8 mouse cellular contexts compared by ENCODE assay signal in the genomic region with DNA sequence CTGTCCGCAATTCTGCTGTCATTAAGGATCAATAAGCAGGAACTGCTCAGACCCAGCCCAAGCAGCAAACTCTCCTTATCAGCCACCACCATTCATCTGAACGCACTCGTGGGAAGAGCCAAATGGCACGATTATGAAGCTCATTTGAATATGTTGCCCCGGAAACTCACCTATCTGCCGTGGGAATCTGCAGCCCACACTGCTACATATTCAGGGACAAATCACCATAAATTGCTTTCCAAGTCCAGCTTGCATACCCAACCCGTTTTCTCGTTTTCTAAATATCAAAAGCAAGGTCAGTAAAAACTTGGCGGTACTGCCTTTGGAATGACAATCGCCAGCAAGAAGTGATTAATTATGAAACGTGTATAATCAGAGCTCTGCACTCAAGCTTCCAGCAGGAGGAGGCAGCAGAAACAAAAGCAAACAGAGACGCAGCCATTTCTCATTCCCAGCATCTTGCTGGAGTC.
A peak's percentile ranks its signal among the peaks of the same experiment; 100 is the strongest.
DNase-seq lines count a peak whose midpoint lies in the region; ATAC-seq and TF ChIP-seq lines count a peak whose summit lies in the region.

No protein-coding gene starts in this region.

- H3K9me3 ChIP-seq in lung, postnatal 0 days (ENCODE audit: low read length), result no peaks in the 10 kb centered on the region
- no peaks in the 10 kb centered on the region for H3K9me3 ChIP-seq in liver, embryonic 13.5 days (replicated peaks)

- 25% methylated on average over 12 of the region's 12 CpGs for WGBS in lung, postnatal 0 days
- WGBS in liver, embryonic 13.5 days (ENCODE audit: insufficient replicate concordance), result 26% methylated on average over 12 of the region's 12 CpGs
- WGBS in olfactory bulb, adult 2 months, result 24% methylated on average over 12 of the region's 12 CpGs

- peaks cover 13% of the 10 kb centered on the region for H3K4me1 ChIP-seq in lung, postnatal 0 days (ENCODE audit: insufficient read depth, low read depth, low read length)
- H3K4me1 ChIP-seq in liver, embryonic 13.5 days (replicated peaks), result peaks cover 37% of the 10 kb centered on the region
- H3K4me1 ChIP-seq in olfactory bulb, adult 2 months (ENCODE audit: control insufficient read depth, insufficient read depth, low read length), result peaks cover 14% of the 10 kb centered on the region

- peak; percentile 48 for TF ChIP-seq CTCF in lung, postnatal 0 days (IDR thresholded peaks at IDR 0.05)
- no peak for TF ChIP-seq CTCF in olfactory bulb, adult 2 months (IDR thresholded peaks at IDR 0.05; ENCODE audit: insufficient read depth, low read depth, low read length)

- H3K27ac ChIP-seq in lung, postnatal 0 days (ENCODE audit: low read length), result no peak overlapping the region
- no peak overlapping the region for H3K27ac ChIP-seq in liver, embryonic 13.5 days
- H3K27ac ChIP-seq in olfactory bulb, adult 2 months (ENCODE audit: insufficient read depth, low read depth, low read length), result 0 out of 2 replicates have a peak overlapping the region, but pooled peaks have one; percentile 16

- no peak for TF ChIP-seq POLR2A in olfactory bulb, adult 2 months (IDR thresholded peaks at IDR 0.05; ENCODE audit: insufficient read depth, low read depth, low read length)

- no peaks in the 10 kb centered on the region for H3K36me3 ChIP-seq in lung, postnatal 0 days (ENCODE audit: insufficient read depth, low read length)
- 0 out of 2 replicates have a peak, but pooled peaks cover 3% of the 10 kb centered on the region for H3K36me3 ChIP-seq in liver, embryonic 13.5 days

- no peak overlapping the region for H3K4me3 ChIP-seq in lung, postnatal 0 days (ENCODE audit: low read depth, low read length)
- peak overlapping the region; percentile 8 for H3K4me3 ChIP-seq in liver, embryonic 13.5 days (replicated peaks)
- no peak overlapping the region for H3K4me3 ChIP-seq in olfactory bulb, adult 2 months (ENCODE audit: insufficient read depth, low read depth, low read length)

- peak; percentile 45 to 87 for DNase-seq in adrenal gland, adult (ENCODE audit: inconsistent age in 2 of 2, low spot score in 1 of 2)
- no peak for DNase-seq in adrenal gland, adult 8-10 months
- DNase-seq in lung, postnatal 0 days (ENCODE audit: low spot score), result no peak
- no peak for DNase-seq in lung, postnatal 4 days
- peak; percentile 45 for DNase-seq in liver, embryonic 13.5 days
- no peak for DNase-seq in gastrocnemius, adult 8-10 months (ENCODE audit: low spot score in 2 of 2)

- H3K27me3 ChIP-seq in lung, postnatal 0 days (replicated peaks; ENCODE audit: insufficient read depth, low read length), result no peaks in the 10 kb centered on the region
- no peaks in the 10 kb centered on the region for H3K27me3 ChIP-seq in liver, embryonic 13.5 days

- H3K4me2 ChIP-seq in lung, postnatal 0 days (replicated peaks; ENCODE audit: low read depth, low read length), result no peak overlapping the region
- peak overlapping the region; percentile 47 for H3K4me2 ChIP-seq in liver, embryonic 13.5 days

- no peak for TF ChIP-seq EP300 in lung, postnatal 0 days (IDR thresholded peaks at IDR 0.05)

- ATAC-seq in lung, postnatal 0 days, result no peak
- ATAC-seq in liver, embryonic 13.5 days (ENCODE audit: low read depth), result peak; percentile 78
- no peak for ATAC-seq in erythroid progenitor cell, adult 5-6 weeks (replicated peaks; ENCODE audit: low FRiP score, poor library complexity, severe bottlenecking)

- no peak overlapping the region for H3K9ac ChIP-seq in lung, postnatal 0 days (replicated peaks; ENCODE audit: low read depth)
- H3K9ac ChIP-seq in liver, embryonic 13.5 days, result no peak overlapping the region

Comparison
In these comparisons a context has a peak if more than half of its experiments do, and no peak if none do; other contexts are left out.
1. DNase-seq: peak in adrenal gland, adult (2 of 2) and liver, embryonic 13.5 days (single experiment); none in adrenal gland, adult 8-10 months (single experiment), lung, postnatal 0 days (single experiment), lung, postnatal 4 days (0 of 2) and gastrocnemius, adult 8-10 months (0 of 2).